Mouse (Mus musculus): ENCODE data around the gene Scgb1c1.
A peak's percentile ranks its signal among the peaks of the same experiment; 100 is the strongest.

Scgb1c1 gene

DNA sequence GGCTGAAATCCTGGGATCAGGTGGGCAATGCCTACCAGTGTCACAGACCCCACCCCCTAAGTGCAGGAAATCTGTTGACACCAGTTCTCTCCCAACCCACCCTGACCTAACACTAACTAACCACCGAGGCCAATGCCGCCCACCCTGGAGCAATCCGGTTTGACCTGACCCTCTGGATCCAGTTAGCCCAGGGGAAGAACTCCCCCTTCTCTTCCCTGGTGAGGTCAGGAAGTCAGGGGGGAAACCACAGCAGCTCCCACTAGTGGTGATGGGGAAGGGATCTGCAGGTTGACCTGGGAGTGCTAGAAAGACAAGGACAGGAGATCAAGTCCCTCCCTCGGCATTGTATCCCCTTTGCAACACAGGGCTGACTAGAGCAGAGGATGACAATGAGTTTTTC is 336 bp downstream of the Scgb1c1 start:
- DNase-seq = no peak

DNA sequence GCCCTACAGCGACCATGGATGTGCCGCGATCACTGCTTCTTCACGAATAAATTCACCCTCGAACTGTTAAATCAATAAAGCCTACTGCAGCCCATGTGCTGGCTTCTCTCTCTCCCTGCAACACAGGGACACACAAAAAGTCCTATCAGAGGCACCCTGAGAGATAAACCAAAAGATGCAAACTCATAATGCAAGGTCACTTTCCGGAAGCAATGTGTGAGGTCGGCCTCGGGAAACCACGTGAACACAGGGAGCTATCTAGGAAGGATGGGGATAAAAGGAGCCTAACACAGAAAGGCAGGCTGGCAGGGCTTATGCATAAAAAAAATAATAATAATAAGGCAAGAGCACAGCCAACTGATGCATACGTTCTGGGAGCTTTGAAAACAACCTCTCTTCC is 1.3 kb downstream of the Scgb1c1 start:
- no peak for DNase-seq

DNA sequence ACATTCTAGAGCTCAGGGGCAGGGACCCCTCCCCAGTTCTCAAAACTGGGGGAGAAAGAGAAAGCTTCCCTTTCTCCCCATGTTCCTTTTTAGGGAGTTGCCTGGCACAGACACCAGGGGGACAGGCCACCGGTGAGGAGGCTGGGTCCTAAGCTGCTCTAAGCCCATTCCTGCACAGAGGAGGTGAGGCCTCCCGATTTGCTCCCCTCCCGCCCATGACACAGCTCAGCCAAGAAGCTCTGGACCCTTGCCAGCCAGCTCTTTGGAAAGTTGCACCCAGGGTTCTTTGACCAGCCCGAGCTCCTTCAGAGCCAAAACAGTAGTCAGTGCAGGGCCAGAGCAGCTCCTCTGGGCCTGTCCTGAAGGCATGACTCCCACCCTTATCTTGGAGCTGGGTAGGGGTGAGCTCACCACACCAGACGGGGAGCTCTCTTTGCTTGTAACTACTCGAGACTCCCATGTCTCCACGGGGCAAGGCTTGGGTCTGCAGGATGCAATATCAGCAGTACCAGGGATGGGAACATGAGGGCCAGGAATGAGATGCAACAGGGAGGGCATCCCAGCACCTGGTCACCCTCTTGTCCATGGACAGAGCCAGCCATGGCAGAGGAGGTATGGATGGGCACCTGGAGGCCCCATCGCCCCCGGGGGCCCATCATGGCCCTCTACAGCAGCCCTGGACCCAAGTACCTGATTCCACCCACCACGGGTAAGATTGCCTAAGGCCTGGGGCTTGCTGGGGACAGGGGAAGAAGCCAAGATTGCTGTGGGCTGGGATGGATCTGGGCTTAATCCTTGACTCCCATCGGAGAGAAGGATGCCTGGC is 2.6 kb downstream of the Scgb1c1 start, which contains the start of gene Odf3:
Gene Odf3 (plus strand): TSS at position 51 of the 826 bp plus-strand sequence.
- DNase-seq = peak; percentile 63

DNA sequence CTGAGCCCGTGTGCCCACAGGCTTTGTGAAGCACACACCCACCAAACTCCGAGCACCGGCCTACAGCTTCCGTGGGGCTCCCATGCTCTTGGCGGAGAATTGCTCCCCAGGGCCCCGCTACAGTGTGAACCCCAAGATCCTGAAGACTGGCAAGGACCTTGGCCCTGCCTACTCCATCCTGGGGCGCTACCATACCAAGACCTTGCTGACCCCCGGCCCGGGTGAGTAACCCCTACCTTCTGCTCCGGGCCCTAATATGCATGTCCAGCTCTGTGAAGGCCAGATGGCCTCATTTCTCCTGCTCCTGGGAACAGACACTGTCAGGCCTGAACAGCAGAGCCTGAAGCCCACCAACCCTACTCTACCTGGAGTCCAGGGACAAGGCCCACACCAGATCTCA is 3.2 kb downstream of the Scgb1c1 start:
- DNase-seq = no peak

DNA sequence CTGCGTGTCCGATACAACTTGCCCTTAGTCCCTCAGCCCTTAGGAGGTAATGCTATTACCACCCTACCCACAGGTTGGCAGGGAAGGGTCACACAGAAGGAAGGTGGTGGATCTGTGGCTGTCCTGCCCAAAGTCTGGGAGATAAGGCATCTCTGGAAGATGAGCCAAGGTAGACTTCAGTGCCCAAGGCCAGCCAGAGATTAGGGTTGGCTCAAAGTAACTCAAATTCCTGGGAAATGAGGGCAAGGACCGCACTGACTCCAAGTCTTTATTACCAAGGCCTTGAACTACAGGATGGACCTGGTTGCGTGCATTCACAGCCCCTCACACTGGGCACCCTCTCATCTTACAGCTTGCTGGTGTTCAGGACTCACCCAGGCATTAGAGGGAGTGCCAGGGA is 6.6 kb downstream of the Scgb1c1 start:
- no peak for DNase-seq

DNA sequence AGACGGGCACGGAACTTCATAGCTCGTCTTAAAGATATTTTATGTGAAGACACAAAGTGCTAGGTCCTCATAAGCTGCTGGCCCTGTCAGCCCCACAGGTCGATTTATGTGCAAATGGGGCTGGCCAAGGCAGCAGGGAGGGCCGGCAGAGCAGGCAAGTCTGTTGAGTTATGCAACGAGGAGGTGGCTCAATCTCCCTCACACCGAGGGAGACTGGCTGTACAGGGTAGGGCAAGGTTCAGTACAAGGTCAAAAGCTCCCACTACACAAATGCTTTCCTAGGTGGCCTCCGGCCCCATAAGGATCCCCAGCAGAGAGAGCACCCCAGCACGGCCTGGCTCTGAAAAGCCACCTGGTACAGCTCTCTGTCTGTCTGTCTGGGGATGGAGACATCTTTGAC is 8.0 kb downstream of the Scgb1c1 start:
- DNase-seq = no peak

DNA sequence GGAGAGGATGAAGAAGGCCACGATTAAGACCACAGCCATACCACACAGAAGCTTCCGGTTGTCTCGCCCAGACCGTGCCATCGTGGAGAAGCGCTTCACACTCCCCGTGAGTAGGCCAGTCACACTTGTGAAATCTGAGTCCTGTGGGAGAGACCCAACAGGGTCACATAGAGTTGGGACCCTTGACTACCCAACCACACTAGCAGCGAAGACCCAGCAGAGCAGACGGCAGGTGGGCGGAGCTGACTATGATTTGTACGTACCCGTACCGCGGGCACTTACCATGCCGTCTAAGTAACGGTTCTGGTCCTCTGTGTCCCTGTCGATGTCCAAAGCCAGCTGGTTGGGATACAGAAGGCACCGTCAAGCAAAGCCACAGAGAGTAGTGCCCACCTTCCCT is 9.1 kb downstream of the Scgb1c1 start:
- DNase-seq = no peak

DNA sequence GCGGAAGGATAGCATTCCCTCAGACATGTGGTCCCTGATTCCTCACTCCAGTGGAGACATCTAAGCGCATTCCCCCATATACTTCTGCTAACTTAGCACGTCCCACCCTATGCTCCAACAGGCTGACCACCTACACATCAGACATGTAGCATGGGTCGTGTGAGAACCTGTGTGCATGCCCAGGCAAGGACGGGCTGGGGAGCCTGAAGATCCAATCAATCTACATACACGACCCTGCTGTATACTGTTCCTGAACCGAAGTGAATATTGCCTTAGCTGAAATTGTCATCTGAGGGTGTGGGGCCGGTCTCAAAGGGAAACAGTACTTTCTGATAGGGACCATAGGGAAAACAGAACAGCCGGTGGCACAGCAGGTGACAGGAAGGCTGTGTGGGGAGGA is 9.8 kb downstream of the Scgb1c1 start:
- no peak for DNase-seq

DNA sequence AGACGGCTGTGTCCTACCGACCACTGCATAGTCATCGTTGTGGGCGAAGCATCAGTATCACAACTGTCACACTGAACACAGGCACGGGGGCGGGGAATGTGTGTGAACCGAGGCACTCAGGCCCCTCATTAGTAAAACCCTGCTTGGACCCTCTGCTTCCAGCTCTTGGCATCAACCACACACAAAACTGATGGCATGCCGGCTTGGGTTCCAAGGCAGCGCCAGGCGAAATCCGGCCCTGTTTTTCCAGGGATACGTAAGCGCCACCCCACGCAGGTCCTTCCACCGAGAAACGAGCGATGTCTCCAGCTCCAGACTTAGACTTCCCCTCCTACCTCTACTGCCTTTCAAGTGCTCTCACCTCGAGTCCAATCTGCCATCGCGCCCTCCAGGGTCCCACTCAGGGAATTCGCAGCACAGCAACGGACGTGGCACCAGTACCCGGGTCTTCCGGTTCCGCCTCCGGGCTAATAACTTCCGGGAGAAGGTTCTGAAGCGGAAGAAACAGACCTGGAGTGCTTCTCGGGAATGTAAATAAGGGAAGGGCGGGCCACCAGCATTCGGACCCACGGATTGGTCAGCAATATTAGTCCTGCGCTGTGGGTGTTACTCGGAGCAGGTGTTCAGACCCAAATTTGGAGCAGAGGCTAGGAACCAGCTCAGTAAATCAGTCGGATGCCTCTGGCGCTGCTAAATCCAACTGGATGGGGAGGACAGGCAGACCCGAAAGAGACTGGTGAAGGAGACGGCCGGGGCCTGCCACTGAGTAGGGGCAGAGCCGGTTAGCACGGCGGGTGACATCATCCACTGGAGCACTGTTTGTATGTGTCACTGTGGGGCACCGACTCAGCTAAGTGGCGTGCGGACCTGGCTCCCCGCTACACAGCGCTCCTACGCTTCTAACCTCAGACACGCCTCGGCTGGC is 10.8 kb downstream of the Scgb1c1 start, which contains the start of gene Gm45785:
Gene Gm45785 (minus strand): TSS at position 472 of the 925 bp plus-strand sequence.
- peak; percentile 72 for DNase-seq

DNA sequence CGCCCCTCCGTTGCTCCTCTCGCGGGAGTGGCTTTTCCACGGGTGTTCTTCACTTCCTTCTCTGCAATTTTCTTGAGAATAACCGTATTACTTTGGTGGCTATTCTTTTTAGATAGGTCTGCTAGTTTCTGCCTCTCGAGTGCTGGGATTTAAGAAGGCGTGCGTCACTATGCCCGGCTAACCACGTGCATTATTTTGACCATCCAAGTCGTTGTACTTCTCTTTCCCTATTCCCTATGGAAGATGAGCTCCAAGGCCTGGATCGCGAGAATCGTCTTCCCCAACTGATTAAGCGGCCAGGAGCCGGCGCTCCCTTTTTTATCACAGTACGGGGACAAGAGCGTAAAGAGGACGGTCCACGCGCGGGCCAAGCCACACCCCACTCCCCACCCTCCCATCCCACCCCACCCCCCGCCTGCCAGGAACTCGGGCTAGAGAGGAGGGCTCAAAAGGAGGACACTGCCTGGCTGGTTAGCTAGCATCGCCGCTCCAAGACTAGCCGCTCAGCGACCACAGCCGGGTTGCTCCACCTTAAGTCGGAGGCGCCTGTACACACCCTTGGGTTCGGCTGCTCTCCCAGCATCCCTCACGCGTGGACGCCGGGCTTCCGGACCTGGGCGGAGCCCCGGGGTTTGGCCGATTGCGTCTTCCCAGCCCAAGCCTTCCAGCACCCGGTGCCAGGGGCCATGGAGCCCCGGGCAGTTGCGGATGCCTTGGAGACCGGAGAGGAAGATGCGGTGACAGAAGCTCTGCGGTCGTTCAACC is 11.6 kb downstream of the Scgb1c1 start, which contains the start of gene Ric8a:
Gene Ric8a (plus strand): TSS at position 173 of the 765 bp plus-strand sequence.
- DNase-seq = peak; percentile 78

DNA sequence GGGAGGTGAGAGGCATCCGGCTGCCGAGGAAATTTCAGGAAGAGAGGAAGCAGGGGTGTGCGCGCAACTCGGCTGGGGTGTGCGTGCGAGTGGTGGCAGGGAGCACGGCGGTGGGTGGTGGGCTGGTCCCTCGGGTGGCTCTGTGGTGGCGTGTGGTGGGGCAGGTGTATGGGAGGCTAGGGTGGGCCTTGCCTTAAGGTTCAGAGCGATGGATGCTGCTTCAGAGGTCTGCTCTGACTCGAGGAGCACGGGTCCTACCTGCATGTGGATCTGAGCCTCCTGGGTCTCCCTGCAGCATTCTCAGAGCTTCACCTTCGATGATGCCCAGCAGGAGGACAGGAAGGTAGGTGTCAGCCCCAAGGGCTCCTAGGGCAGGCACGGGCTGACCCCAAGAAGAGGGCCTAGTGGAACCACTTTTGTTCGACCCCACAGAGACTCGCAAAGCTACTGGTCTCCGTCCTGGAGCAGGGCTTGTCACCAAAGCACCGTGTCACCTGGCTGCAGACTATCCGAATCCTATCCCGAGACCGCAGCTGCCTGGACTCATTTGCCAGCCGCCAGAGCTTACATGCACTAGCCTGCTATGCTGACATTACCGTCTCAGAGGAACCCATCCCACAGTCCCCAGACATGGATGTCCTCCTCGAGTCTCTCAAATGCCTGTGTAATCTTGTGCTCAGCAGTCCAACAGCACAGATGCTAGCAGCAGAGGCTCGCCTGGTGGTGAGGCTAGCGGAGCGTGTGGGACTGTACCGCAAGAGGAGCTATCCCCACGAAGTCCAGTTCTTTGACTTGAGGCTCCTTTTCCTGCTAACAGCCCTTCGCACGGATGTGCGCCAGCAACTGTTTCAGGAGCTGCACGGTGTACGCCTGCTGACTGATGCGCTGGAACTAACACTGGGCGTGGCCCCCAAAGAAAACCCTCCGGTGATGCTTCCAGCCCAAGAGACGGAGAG is 12.5 kb downstream of the Scgb1c1 start, which contains the start of gene Bet1l:
Gene Bet1l (minus strand): TSS at position 28 of the 956 bp plus-strand sequence.
- DNase-seq = no peak

DNA sequence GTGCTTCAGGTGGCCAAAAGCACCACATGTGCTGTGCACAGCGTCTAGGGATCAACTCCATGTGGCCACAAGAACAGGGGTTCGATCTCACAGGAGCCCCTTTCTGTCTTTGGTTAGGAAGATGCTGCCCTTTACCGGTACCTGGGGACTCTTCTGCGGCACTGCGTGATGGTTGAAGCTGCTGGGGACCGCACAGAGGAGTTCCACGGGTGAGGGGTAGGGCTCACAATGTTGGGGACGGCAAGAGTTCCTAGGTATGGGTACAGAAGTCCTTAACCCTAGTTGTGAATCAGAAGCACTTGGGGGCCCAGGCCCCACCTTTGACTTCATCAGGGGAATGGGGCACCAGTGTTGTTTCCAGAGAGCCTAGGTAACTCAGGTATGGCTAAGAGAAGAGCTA is 13.4 kb downstream of the Scgb1c1 start:
- DNase-seq = no peak

DNA sequence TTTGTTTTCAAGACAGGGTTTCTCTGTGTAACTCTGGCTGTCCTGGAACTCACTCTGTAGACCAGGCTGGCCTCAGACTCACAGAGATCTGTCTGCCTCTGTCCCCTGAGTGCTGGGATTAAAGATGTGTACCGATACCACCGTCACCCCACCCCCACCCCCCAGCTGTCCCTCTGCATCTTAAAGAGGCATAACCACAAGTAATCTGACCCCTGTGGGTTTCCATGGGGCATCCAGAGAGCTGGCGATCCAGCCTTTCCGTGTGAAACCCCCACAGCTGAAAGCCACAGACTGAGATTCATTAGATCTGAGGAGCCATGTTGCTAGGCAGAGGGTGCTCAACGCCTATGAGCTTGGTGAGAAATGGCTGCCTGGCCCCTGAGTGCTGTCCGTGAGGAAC is 14.7 kb downstream of the Scgb1c1 start:
- DNase-seq = no peak

DNA sequence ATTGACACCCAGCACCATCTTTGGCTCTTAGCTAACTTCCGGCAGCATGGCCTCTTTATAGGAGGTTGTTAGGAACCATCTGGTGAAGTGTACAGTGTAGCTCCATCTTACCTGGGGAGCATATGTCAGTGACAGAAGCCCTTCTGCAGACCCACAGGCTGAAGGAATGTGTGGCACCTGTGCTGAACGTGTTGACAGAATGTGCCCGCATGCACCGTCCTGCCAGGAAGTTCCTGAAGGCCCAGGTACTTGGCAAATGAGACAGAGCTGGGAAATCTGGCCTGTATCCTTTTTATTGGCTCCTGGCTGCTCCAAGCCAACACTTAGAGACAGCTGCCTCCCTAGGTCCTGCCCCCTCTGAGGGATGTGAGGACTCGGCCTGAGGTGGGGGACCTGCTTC is 15.4 kb downstream of the Scgb1c1 start:
- no peak for DNase-seq

DNA sequence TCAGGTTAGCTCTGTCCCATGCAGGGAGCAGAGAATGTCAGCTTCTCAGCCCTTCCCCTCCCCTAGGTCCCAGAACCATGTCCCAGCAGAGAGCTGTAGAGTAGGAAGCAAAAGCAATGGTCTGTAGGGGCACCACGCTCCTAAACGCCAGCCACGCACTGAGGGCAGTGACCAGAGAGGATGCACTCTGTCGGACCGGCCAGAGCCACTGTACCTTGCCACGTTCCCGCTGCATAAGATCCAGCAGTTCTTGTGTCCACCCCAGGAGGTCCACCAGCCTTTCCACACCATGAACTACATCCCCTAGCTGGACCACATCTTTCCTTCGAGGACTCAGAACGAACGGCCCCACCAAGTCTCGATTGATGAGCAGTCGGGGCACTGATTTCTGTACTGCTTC is 19.4 kb downstream of the Scgb1c1 start:
- no peak for DNase-seq

DNA sequence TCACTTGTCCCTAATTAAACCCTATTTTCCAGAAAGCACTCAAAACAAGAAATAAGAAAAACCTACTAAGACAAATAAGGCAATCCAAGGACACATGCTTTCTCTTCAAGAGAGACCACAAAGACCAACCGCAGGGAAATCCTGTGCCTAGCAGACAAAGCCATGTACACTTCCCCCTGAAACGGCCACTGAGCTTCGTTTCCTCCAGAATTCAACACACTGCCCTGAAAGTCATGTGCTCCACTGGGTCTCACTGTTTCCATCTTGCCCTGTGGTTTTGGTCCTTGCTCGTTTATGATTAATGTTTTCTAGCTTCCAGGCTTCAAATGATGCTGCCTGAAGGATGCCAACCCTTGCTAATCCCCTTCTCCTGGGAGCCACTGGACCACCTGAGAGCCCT is 28.9 kb downstream of the Scgb1c1 start:
- no peak for DNase-seq

DNA sequence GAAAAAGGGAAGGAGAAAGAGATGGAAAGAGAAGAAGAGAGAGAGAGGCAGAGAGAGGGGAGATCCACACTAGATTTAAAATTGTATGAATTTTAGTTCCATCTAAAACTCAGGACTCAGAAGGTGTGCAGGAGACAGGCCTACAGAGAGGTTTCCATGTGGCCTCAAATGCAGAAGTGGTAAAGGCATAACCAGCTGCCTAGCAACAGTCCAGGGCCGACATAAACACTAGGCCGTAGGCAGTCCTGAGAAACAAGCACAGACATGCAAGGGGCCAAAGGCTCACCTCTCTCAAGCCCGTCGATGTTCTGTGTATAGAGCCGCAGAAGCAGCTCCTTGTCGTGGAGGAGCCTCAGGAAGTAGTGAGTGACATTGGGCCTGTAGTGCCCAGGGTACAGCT is 32.0 kb downstream of the Scgb1c1 start:
- no peak for DNase-seq

DNA sequence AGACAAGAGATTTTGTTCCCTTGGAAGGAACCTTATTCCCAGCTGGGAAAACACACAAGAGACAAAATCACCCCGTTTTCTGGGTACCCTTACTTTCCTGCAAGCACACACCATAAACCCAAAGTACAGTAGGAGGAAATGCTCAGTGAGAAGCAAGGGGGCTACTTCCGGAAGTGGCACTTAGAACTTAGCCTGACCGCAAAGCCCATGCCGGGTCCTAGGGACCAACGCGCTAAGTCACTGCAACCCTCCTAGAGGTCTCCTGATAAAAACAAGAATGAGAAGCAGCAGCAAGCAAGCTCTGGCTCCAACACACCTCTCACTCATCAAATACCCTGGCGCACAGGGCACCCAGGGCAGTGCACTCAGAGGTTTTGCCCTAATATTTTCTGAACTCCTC is 34.0 kb downstream of the Scgb1c1 start:
- no peak for DNase-seq

DNA sequence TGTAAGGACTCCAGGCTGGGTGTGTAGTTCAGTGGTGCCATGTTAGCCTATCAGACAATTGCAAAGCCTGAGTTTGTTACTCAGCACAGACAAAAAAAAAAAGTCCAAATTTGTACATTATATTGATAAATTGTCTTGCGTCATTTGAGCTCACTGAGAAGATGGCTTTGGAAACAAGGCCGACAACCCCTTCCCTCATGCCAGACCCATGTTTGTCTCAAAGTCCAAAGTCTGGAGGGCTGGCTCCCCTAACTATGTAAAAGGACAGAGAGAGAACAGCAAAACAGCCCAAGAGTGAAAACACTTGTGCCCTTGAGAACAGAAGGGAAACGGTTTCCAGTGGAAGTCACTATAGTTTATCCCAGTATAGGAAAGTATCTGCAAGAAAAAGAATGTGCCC is 35.1 kb downstream of the Scgb1c1 start:
- DNase-seq = no peak

DNA sequence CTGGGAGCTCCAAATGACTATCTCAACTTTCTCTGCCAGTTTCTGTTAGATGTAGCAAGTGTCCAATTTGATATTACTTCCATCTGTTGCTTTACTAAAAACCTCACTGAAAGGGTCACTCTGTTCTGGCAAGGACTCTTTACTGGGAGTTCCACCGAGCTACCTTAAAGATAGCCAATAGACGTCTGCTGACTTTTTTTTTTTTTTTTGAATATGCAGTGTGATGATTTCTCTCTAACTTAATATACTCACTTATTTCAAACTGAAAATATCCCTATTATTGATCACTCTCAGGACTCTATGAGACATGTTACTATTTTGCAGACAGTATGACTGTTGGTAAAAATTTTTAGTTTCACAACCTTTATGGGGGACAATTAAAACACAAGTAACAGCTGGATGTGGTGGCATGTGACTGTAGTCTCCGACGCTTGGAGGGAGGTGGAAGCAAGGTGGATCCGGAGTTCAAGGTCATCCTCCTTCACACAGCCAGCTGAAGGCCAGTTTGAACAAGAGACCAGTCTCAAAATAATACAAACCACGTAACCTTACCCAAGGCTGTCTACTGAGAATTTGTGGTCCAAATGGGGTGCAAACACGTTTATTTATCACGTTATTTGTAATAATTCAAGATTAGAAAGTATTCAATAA is 35.6 kb downstream of the Scgb1c1 start:
- DNase-seq = no peak

All from right cerebral cortex, postnatal 4 days (tissue).